Mouse (Mus musculus) layer of hippocampus, postnatal 25 days (tissue): ENCODE measurements at regions not wholly inside any gene's neighbourhood (a gene's known extent, or its start where the extent isn't known, plus 50 kb on each side); places are given as distances from the start of the nearest gene placed in this dataset.
A peak's percentile ranks its signal among the peaks of the same experiment; 100 is the strongest.

Source experiments
- DNase-seq, 2 experiments: peaks; one replicate each; pipeline ENCODE4 v3.0.0; 2022; ENCODE audit warnings: mixed read lengths in 2 of 2, low spot score in 1 of 2; ENCODE audit errors: extremely low spot score in 1 of 2

DNA sequence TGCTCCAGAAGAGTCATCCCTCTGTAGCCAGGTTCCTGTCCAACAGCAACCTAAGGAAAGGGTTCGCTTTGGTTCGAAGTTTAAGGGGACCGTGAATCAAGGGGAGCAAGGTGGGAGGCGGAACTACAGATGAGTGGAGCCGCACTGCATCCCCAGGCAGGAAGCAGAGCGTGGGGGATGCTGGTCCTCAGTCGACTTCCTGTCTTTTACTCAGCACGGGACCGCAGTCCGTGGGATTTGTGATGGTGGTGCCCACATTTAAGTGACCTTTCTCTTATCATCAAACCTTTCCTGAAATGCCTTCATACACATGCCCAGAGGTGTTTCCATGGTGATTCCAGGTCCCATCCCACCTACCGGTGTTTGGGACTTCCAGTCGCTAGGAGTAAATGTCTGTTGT, 278.2 kb downstream of the 3100002H09Rik start:
- no peak for DNase-seq

DNA sequence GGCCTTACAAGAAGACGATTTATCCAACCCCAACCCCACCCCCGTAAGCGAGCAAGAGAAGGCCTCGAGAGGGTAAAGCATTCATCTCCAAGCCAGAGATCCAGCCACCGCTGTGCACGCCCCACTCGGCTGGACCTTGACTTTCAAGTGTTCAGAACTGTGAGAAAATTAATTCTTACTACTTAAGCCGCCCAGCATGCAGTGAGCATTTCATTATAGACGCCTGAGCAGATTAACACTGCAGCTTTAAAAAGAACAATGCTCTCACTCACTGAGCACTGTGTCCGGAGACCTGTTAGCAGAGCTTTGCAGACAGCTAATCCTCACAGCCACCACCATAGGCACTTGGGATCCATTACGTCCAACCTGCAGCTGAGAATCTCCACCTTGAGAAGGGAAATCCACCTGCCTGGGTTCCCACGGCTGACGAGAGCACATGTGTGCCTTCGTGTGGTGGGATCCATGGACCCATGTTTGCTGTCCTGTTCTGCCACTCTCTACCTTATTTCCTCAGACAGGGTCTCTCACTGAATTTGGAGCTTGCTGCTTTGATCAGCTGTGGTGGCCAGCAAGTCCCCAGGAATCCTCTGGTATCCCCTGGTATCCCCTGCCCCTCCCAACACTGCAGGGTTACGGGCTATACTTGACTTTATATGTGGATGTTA, 281.4 kb downstream of the 3100002H09Rik start:
- no peak for DNase-seq

DNA sequence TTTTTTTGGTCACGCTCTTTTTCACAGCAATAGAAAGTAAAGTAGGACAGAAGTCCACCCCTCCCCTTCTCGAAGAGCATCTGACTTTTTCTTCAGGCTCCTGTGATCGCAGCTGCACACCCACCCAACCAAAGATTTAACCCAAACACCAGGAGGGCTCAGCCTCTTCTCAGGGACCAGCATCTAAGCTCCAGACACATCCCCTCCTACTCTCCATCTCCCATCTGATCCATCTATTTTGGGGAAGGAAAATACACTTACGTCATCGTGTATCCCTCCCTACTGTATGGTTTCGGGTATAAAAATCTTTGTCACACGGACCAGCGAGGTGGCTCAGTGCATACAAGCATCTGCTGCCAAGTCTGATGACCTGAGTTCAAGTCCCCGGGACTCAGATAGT, 284.3 kb downstream of the 3100002H09Rik start:
- DNase-seq = no peak

DNA sequence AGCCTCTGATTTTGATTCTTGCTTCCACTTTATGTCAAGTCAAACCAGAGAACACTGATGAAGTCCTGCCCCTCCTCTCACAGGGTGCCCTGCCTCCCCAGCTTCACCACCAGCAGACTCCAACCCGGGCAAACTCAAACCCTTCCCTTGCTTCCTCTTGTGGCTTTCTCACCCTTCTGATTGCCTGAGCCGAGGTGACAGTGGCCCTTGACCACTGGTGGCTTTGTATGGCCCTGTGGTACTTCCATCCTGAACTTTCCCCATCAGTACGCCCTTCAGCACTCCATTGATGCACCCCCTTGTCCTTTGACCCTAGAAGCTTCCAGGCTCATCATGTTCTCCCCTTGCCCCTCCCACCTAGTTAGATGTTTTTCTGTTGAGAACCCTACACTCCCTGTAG, 287.0 kb downstream of the 3100002H09Rik start:
- DNase-seq = no peak

DNA sequence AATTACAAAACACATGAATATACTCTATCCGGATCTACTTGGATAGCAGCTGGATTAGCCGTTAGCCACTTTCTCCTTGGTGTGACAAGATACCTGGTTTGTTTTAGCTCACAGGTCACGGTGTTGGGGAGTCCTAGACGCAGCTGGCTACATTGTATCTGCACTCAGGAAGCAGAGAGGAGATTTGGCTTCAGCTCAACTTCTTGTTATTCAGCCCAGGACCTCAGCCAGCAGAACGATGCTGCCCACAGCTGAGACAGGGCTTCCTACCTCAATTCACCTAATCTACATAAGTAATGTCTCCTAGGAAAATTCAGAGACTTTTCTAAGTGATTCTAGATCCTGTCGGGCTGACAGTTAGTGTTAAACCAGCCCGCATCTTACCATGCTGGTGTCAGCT, 289.4 kb downstream of the 3100002H09Rik start:
- no peak for DNase-seq

DNA sequence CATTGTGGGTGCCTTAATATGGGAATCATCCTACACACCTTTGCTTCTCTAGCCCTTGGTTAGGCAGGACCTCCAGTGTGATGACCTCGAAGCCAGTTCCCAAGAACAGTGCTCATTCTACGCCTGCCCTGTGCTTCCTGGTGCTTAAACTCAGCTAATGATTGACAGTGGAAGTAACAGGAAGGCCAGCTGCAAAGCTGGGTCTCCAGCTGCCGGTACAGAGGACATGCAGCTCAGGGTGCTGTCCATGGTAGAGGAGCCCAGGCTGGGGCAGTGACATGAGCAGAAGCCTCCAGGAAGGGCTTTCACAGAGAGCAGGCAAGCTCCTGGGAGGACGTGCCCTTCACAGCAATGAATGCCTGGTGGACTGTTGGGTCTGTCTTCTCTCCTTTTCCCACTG, 293.6 kb downstream of the 3100002H09Rik start:
- no peak for DNase-seq

DNA sequence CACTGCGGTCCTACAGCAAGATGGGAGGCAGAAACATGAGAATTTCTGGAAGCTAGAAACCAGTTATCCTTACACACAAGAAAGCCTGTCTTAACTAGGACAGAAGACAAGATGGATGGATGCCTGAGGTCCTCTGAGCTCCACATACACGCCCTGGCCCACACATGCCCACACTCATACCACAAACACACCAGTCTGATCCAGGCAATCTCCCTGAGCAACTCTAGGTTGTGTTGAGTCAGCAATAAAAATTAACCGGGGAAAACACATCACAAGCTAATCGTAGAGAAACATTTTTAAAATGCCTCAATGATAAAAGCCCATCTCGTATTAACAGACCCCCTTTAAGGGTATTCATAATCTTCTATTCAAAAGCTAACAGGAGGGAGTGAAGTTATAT, 298.9 kb downstream of the 3100002H09Rik start:
- DNase-seq = no peak

DNA sequence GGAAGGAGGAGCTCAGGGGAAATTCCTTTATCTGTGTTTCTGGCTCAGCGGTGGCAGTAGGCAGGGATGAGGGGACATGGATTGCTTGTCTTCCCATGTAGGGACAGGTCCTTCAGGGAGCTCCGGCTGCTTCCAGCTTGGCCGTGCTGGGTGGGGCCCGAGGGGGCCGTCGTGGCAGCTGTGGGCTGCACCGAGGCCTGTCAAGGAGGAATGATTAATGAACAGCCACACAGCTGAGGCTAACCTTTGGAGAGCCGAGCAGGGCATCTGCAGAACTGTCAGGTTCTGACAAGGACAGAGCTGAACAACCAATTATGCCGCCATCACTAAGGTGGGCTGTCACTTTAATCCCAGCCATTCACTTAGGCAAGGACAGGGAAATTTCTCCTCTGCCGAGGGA, 300.0 kb downstream of the 3100002H09Rik start:
- no peak for DNase-seq

DNA sequence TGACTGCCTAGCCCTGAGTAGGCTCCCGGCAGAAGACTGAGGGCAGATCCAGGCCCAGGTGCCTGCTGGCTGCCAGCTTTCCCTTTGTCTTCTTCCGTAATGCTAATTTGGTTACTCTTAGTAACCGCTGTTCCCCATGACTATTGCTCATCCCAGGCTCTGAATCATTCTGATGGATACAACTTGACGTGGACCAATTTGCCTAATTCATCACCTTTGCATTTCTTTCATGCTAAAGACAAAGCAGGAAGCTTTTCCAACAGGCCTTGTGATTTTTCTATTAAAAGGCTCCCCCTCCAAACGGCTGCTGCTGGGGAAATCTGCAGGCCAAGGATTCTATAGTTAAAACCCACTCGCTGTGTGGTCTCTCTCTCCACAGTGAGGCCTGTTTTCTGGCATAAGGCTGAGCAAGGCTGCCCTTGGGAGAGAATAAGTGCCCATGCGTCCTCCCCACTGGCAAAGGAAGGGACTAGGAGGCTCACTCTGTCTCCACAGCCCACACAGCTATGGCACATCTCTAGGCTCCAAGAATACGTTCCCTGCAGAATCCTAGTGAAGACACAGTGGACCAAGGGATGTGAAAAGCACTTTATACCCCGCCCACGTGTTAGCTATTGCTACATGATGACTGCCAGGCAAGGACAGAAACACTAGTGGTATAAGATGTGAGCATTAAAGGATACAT, 304.6 kb downstream of the 3100002H09Rik start:
- no peak for DNase-seq

DNA sequence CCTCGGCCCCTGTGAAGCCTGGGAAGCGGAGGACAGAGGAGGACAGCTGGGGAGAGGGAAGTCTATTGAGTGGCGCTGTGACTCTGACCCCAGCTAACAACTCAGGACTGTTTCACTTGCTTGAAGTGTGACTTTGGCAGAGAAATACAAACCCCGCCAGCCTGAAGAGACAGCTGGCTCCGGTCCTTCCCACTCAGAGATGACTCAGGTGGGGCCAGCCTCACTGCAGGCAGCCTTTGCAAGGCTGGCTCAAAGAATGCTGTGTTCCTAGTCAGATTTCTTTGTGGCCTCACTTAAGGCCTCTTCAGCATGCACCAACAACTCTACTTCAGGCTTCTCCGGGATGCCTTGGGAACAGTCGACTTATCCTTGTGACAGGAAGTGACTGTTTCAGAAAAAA, 307.7 kb downstream of the 3100002H09Rik start:
- no peak for DNase-seq

DNA sequence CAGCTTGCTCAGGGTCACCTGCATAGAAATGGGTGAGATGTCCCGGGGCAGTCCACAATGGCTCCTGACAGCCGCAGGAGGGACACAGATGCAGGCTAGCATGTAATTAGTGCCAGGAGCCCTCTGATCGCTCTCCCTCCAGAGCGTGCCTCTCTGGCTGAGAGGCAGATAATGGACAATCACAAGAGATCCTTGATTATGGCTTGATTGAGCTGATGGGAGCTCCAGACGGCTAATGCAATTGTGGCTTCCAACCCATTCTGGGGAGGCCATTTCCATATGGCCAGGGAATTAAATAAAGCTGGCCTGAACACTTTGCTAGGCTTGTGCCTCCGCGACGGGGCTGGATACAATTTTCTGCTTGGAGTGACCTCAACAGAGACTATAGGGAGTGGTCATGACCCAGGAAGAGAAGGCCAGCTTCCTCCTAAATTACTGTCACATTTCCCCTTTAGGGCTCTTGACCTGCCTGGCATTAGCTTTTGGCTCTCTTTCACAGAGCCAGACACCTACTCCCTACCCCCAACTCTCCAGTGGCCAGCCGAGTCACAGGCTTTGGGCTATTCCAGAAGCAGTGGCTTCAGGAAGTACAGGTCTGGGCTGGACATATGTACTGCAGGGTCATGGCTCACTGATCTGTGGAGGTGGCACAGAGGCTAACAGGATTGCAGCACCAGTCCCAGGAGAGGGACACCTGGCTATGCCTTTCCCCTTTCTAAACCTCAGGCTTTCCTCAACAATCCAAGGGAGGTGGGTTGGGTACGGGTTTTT, 311.8 kb downstream of the 3100002H09Rik start:
- DNase-seq = no peak

DNA sequence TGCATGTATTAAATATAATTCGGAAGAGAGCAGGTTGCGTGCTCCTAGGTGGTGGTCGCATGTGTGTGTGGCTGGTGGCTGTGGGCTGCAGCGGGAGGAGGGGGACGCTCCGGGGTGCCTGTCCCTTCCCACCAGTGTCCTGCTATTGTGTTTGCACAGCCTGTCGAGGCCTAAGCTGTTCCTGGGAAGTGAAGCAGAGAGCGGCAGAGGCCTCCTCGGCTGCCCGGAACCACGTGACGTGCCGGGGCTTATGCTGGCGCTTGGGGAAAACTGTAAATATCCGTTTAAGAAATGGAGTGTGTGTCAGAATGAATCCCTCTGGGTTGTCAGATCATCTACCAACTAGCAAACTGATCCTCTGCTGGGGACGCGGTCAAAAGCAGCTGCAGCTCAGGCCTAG, 318.3 kb downstream of the 3100002H09Rik start:
- DNase-seq = no peak

DNA sequence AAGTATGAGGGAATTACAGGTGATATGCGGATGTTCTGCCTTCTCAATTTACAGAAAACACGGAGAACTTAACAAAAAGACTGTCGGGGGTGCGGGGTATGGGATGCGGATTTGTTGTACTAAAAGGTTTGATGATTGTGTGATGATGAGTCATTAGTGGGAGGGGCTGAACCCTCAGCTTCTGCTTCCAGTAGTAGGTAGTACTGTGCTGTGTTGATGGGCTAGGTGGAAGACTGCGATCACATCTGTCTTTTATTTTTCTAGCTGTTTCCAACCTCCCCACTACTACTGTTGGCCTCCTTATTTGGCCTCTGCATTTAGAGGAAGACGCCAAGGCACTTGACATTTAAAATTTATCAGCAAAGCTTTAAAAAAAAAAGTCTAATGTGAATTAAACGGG, 318.8 kb downstream of the 3100002H09Rik start:
- no peak for DNase-seq

DNA sequence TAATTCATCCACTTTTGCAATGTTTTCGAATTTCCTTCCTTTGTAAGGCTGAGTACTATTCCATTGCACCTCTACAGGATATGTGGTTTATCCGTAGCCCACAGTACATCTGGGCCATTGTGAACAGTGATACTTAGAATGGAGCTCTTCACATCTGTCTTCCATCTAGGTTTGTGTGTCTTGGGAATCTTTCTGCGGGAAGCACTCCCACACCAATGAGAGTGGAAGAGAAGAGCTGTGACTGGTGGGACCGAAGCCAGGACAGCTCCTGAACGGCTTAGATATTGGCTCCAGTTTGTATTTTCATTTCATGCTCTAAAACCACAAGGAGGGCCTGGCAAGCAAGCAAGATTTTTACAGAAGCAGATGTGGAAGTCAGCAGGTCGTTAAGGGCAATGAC, 323.1 kb downstream of the 3100002H09Rik start:
- DNase-seq = no peak

DNA sequence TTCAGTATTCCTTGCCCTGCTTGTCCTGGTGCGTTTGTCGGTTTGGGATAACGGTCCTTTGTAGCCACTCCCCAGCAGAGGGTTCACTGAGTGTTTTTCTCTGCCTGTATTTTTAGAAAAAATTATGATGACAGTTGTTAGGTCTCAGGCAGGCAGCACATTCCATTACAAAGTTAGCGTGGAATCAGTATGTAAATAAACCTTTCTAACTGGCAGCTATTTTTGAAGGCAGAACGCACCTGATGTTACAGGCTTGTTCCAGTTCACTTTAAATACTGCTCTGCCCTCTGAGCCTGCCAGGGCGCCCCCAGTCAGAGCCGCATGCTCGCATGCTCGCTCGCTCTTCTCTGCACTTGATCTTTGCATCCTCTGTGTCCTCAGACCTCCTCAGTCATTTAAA, 331.9 kb downstream of the 3100002H09Rik start:
- DNase-seq = no peak

DNA sequence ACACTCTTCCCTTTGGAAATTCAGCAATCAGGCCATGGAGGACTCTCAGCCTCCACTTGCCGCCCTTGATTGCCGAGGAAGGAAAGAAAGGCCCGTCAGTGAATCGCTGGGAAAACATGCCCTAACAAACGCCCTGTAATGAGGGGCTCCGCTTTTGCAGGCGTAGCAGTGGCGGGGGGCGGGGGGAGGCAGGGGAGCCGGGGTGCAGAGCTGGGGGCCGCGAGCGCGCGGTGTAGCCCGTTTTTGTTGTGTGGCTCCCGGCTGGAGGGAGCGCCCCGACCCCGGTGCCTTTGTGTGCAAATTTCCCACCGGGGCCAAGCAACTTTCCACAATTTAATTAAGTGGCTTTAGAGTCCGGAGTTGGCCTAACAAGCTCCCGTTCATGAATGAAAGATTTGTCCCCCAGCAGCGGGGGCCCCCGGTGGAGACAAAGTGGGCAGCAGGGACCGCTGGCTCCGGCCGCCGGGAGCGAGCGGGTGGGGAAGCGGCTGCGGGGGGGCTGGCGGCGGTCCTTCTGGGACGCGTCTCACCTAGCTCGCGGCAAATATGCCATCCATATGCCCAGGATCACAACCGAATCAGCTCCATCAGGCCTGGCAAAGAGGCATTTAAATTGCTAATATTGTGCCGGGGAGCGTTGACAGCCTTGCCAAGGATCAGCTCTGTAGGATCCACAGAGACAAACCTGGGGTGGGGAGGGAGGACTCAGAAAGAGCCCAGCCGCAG, 333.0 kb downstream of the 3100002H09Rik start:
- peak in 1 of 2 experiments; percentile 9 for DNase-seq

DNA sequence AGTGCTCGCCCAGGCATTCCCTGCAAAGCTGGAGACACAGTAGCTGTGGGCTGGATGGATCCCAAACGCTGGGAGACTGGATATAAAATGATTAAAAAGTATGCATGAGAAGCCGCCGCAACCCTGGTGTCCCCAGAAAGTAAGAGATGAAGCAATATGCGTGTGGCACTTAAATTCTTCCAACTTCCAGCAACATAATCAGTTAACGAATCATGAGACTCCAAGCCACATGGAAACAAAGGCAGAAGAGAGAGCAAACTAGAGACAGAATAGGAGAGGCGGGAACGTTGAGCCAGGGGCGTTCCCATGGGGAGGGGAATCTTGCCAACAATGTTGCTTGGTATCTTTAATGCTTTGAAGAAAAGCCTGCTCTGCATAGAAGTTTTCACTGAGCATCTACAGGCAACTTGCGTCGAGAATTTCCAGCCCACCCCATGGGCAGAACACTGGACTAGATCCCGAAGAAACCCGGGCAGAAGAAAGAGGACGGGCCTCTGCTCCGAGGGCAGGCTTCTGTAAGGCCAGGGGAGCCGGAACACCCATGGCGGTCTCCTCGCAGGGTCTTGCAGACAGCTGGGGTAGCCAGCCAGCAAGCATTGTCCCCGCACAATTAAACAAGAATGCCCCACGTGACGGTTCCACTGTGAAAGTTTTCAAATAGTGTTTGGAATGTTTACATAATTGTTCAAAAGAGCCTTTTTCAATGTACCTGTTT, 333.7 kb downstream of the 3100002H09Rik start:
- peak; percentile 25 to 36 for DNase-seq

DNA sequence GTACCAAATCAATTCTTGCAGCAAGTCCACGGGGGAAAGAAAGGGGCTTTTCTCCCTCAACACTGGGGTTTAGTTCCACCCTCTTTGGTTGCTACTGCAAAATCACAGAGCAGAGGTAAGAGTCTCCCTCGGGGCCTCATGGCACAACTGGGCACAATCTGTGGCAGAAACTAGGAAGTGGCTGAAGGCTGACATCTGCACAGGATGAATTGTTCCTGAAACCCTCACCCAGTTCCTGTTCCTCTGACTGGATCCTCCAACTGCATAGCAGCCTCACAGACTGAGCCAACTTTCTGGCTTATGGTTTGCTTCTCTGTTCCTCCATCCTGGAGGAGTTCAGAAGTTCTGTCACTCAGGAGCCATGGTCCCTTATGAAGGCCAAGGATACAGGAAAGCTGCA, 338.6 kb downstream of the 3100002H09Rik start:
- no peak for DNase-seq

DNA sequence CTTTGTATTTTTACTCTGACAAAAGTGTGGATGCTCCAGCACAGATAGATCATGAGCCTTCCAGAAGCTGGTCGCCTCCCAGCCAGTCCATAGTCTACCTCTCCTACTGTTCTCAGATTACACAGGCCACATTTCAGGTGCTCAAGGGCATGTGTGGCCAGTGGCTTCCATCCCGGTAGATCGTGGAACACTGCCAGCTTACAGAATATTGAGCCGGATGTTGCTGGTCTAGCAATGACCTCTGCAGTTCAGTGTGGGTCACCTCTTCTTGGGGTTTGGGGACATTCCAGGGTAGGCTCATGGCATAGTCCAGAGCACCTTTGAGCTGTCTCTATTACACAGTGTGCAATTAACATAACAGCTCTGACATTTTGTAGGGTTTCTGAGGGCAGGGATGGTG, 342.2 kb downstream of the 3100002H09Rik start:
- no peak for DNase-seq

DNA sequence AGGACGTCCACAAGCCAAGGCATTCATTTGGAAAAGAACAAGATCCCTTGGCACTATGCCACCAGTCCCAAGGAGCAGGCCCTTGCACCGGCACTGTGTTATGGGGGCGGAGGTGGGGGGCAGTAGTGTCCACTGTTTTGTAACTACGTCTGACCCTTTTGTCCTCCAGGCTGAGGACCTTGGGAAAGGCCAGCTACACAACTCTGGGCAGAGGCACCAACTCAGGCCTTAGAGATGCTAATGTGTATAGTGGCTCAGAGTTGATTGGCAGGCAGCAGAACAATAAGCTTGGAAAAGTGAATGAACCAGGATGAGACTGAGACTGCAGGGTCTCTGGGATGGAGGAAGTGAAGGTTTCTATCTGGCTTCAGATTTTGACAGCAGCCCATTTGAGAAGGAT, 344.0 kb downstream of the 3100002H09Rik start:
- no peak for DNase-seq
